ENCODE assay signal across 10 mouse cellular contexts in genomic region chr1:137617513-137617912, GRCm38 (mm10).
DNase-seq lines count a peak whose midpoint lies in the region; ATAC-seq and TF ChIP-seq lines count a peak whose summit lies in the region.
"Had no signal": no experiment of that assay in that cellular context is flagged by ENCODE, and none has a peak within 500 bp of the region (broad histone marks: within the 10 kb centered on the region; RNA-seq: fewer than 3 reads in every experiment).

No protein-coding gene starts in this region.

- H3K4me3 ChIP-seq in forebrain, embryonic 13.5 days: no peak overlapping the region
- no peak overlapping the region for H3K4me3 ChIP-seq in forebrain, embryonic 11.5 days (ENCODE audit: low read depth, low read length)
- H3K4me3 ChIP-seq in midbrain, postnatal 0 days (ENCODE audit: low read depth, low read length): no peak overlapping the region
- H3K4me3 ChIP-seq in midbrain, embryonic 14.5 days (replicated peaks; ENCODE audit: low read depth, low read length): no peak overlapping the region
- H3K4me3 ChIP-seq: lung, embryonic 15.5 days had no signal

- no peak overlapping the region for H3K9ac ChIP-seq in forebrain, embryonic 13.5 days
- no peak overlapping the region for H3K9ac ChIP-seq in forebrain, embryonic 11.5 days (ENCODE audit: low read length)
- H3K9ac ChIP-seq in midbrain, postnatal 0 days (replicated peaks; ENCODE audit: low read length, poor library complexity, severe bottlenecking): no peak overlapping the region
- no peak overlapping the region for H3K9ac ChIP-seq in midbrain, embryonic 14.5 days (replicated peaks; ENCODE audit: low read length)
- H3K9ac ChIP-seq: lung, embryonic 15.5 days had no signal

- no peaks in the 10 kb centered on the region for H3K27me3 ChIP-seq in forebrain, embryonic 13.5 days
- H3K27me3 ChIP-seq in forebrain, embryonic 11.5 days (ENCODE audit: control insufficient read depth, insufficient read depth, low read length): no peaks in the 10 kb centered on the region
- no peaks in the 10 kb centered on the region for H3K27me3 ChIP-seq in midbrain, postnatal 0 days (ENCODE audit: insufficient read depth, low read length)
- no peaks in the 10 kb centered on the region for H3K27me3 ChIP-seq in midbrain, embryonic 14.5 days (ENCODE audit: control insufficient read depth, insufficient read depth, low read length)
- H3K27me3 ChIP-seq: lung, embryonic 15.5 days had no signal

- peak; percentile 70 for ATAC-seq in forebrain, embryonic 13.5 days
- ATAC-seq in forebrain, embryonic 11.5 days (replicated peaks; ENCODE audit: low FRiP score): no peak
- no peak for ATAC-seq in midbrain, postnatal 0 days (ENCODE audit: low FRiP score)
- no peak for ATAC-seq in midbrain, embryonic 14.5 days (ENCODE audit: low FRiP score, low TSS enrichment)
- no peak for ATAC-seq in CD4-positive, CD25-positive, alpha-beta regulatory T cell, adult 4 months

- no peak for TF ChIP-seq CTCF in midbrain, postnatal 0 days (IDR thresholded peaks at IDR 0.05)

- no peak overlapping the region for H3K27ac ChIP-seq in forebrain, embryonic 13.5 days
- no peak overlapping the region for H3K27ac ChIP-seq in forebrain, embryonic 11.5 days (ENCODE audit: low read depth, low read length)
- H3K27ac ChIP-seq in midbrain, postnatal 0 days (ENCODE audit: low read depth, low read length): no peak overlapping the region
- no peak overlapping the region for H3K27ac ChIP-seq in midbrain, embryonic 14.5 days (replicated peaks; ENCODE audit: low read depth, low read length)
- H3K27ac ChIP-seq: lung, embryonic 15.5 days had no signal

- WGBS in forebrain, embryonic 13.5 days: 73% methylated on average over 5 of the region's 5 CpGs
- 87% methylated on average over 5 of the region's 5 CpGs for WGBS in forebrain, embryonic 11.5 days
- 48% methylated on average over 5 of the region's 5 CpGs for WGBS in midbrain, postnatal 0 days
- WGBS in midbrain, embryonic 14.5 days: 77% methylated on average over 5 of the region's 5 CpGs

- no peaks in the 10 kb centered on the region for H3K9me3 ChIP-seq in forebrain, embryonic 13.5 days (replicated peaks)
- H3K9me3 ChIP-seq in forebrain, embryonic 11.5 days (ENCODE audit: control insufficient read depth, low read length): no peaks in the 10 kb centered on the region
- no peaks in the 10 kb centered on the region for H3K9me3 ChIP-seq in midbrain, postnatal 0 days (ENCODE audit: low read length)
- no peaks in the 10 kb centered on the region for H3K9me3 ChIP-seq in midbrain, embryonic 14.5 days (ENCODE audit: control insufficient read depth, low read length)
- H3K9me3 ChIP-seq: lung, embryonic 15.5 days had no signal

- H3K4me2 ChIP-seq in forebrain, embryonic 13.5 days: no peak overlapping the region
- H3K4me2 ChIP-seq in forebrain, embryonic 11.5 days (ENCODE audit: low read depth, low read length, severe bottlenecking): no peak overlapping the region
- no peak overlapping the region for H3K4me2 ChIP-seq in midbrain, postnatal 0 days (ENCODE audit: low read depth, low read length, poor library complexity, severe bottlenecking)
- H3K4me2 ChIP-seq in midbrain, embryonic 14.5 days (ENCODE audit: low read length): no peak overlapping the region
- H3K4me2 ChIP-seq: lung, embryonic 15.5 days had no signal

- no peaks in the 10 kb centered on the region for H3K36me3 ChIP-seq in forebrain, embryonic 13.5 days (ENCODE audit: poor library complexity, severe bottlenecking)
- no peaks in the 10 kb centered on the region for H3K36me3 ChIP-seq in forebrain, embryonic 11.5 days (ENCODE audit: control insufficient read depth, insufficient read depth, low read length)
- no peaks in the 10 kb centered on the region for H3K36me3 ChIP-seq in midbrain, postnatal 0 days (ENCODE audit: insufficient read depth, low read length)
- no peaks in the 10 kb centered on the region for H3K36me3 ChIP-seq in midbrain, embryonic 14.5 days (ENCODE audit: control insufficient read depth, insufficient read depth, low read length)
- H3K36me3 ChIP-seq: lung, embryonic 15.5 days had no signal

- DNase-seq in forebrain, embryonic 11.5 days (ENCODE audit: low spot score): no peak
- DNase-seq in midbrain, postnatal 0 days (ENCODE audit: low spot score): peak; percentile 39
- no peak for DNase-seq in midbrain, embryonic 14.5 days
- peak; percentile 47 for DNase-seq in left cerebral cortex, adult 11 months (ENCODE audit: low spot score)
- peak; percentile 27 for DNase-seq in thymus, postnatal 25 days
- no peak for DNase-seq in adrenal gland, adult (ENCODE audit: inconsistent age in 2 of 2, low spot score in 1 of 2)
- DNase-seq: kidney, adult 8-10 months had no signal

- no peaks in the 10 kb centered on the region for H3K4me1 ChIP-seq in forebrain, embryonic 13.5 days
- H3K4me1 ChIP-seq in forebrain, embryonic 11.5 days (replicated peaks; ENCODE audit: control insufficient read depth, insufficient read depth, low read length): no peaks in the 10 kb centered on the region
- H3K4me1 ChIP-seq in midbrain, postnatal 0 days (ENCODE audit: insufficient read depth, low read length): no peaks in the 10 kb centered on the region
- H3K4me1 ChIP-seq in midbrain, embryonic 14.5 days (ENCODE audit: control insufficient read depth, insufficient read depth, low read length): no peaks in the 10 kb centered on the region
- H3K4me1 ChIP-seq: lung, embryonic 15.5 days had no signal

Comparison
In these comparisons a context has a peak if more than half of its experiments do, and no peak if none do; other contexts are left out.
1. DNase-seq: peak in midbrain, postnatal 0 days (single experiment), left cerebral cortex, adult 11 months (single experiment) and thymus, postnatal 25 days (single experiment); none in forebrain, embryonic 11.5 days (single experiment), midbrain, embryonic 14.5 days (single experiment) and adrenal gland, adult (0 of 2).